Mouse (Mus musculus): ENCODE measurements around the gene Dnah7b. TPM values are rescaled to one million over a fixed set of nuclear protein-coding genes. Genes with fewer than 3 reads are reported as not detected.
"Not testable (repeated sequence)": the region's sequence is repeated elsewhere in the genome, so short reads cannot be mapped to it uniquely, and the experiment has no call there.

Dnah7b gene
- under 1 TPM; 0.75 to 0.76 TPM for total RNA-seq (2021)

DNA sequence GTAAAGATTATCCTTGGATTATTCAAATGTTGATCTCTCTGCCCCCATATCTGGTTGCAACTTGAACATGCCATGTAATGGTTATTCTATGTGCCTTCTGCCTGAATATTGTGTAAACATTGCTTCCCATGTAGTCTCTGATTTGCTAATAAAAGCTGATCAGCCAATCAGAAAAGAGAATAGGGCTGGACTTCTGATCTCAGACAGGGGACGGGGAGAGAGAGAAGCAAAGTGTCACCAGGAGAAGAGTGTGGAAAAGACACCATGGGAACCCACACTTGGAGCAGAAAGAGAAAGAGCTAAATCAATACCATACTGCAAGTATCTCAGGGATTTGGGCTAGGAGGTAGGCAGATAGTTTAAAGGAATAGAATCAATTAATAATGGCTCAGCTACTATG, at the start of gene Dnah7b:
Gene Dnah7b (plus strand): TSS at position 301 of the 400 bp plus-strand sequence.
- intact Hi-C loops (cut with DNase I) = no loop called here
- no peak for DNase-seq

DNA sequence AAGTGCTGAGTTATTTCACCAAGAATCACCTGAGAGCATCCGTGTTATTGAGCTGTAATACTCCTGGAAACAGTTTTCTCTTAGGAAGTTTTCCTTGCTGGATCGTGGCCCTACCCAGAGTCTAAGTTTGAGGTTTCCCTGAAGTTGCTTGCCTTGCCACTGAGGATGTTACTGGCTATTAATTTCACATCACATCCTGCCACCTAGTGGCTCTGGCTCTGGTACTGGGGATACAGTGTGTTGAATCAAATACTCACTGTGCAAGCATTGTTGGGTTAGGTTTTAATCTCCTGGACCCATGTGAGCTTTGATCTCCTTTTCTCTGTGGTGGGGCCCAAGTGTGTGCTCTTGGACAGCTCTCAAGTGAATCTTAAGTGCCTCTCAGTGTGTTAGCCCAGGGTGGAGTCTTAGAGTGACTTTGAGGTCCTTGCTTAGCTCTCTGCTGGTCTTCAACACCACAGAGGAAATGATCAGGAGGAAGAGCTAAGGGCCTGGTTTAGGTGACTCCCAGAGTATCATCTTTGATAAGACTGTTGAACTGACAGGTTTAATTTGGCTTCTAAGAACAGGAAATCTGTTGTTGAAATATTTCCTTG, 47.6 kb upstream of the Dnah7b start:
- intact Hi-C loops (cut with DNase I) = loop anchor here (2.0 kb wide), 1 partner anchor 202 kb away; no protein-coding TSS in a partner anchor
- peak; percentile 4 to 23 for DNase-seq

DNA sequence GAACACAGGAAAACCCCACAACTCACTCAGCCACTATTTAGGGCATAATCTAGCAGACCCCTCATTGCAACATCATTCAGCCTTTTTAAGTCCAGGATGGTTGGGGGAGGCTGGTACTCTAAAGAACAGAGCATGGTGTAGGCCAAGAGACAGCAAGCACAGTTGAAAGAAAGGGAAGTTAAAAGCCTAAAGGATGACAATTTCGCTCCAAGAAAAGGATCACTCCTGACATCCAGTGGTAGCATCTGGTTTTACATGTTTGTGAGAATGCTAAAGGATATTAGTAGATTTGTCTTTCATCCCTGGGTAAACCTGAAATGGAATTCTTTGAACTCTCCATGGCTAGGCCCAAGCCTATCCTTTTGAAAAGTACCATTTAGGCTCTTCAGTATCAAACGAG, 43.9 kb upstream of the Dnah7b start:
- intact Hi-C loops (cut with DNase I) = loop anchor here (2.0 kb wide), 1 partner anchor 197 kb away; no protein-coding TSS in a partner anchor
- DNase-seq = peak; percentile 5 to 13

DNA sequence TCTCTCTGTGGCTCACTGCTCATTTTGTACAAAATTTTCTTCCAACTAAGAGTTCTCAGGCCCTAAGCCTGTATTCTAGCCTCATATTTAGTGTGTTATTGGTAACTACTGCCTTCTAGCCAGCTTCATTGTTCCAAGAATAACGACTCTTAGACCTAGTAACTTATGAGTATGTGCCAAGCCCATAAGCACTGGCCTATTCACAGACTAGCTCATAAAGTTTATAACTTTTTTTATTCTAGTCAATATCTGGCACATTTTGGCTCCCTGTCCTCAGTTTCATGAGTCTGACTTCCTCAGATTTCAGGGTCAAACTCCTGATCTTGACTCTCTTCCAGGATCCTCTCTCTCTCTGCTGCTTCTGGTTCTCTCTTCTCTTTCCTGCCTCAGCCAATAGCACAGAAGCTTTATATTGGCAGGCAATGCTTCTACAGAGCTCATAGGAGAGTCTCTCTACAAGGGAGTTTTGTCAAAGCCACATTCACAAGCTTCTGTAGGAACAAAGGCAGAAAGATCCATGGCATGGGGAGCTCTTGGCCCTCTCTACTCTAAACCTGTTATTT, 34.0 kb upstream of the Dnah7b start:
- intact Hi-C loops (cut with DNase I) = no loop called here
- DNase-seq = no peak

DNA sequence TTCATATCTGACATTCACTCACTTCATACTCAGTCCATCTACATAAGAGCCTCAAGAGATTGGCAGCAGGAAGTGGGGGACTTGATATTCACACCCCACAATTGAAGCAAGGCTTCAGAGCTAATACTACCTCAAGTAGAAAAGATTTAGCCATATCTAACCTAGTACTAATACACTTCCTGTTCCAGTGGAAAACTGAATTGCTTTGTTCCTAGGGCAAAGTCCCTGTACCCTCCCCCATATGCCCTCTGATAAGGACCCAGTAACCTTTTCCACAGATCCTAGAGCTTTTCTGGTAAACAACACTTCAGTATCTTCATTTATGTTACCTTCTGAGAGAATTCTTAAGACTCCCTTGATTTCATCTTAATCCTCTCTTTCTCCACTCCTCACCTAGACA, 17.9 kb upstream of the Dnah7b start:
- intact Hi-C loops (cut with DNase I) = no loop called here
- DNase-seq = no peak

- DNase-seq = peak; percentile 54 to 61
- intact Hi-C loops (cut with DNase I) = no loop called here
Measured at GRCm38 (mm10) chr1:46066484-46067251, 553 bp downstream of the Dnah7b start.

- intact Hi-C loops (cut with DNase I); DNase-seq: not testable (repeated sequence)
Measured at GRCm38 (mm10) chr1:46068787-46069186, 2.7 kb downstream of the Dnah7b start.

- intact Hi-C loops (cut with DNase I) = no loop called here
Measured at GRCm38 (mm10) chr1:46077891-46078290, 11.8 kb downstream of the Dnah7b start.

GRCm38 (mm10) chr1:46100484-46100883, 34.4 kb downstream of the Dnah7b start:
- DNase-seq = no peak
- intact Hi-C loops (cut with DNase I) = no loop called here

More at GRCm38 (mm10) chr1:46077891-46078290, 11.8 kb downstream of the Dnah7b start:
- no peak for DNase-seq

DNA sequence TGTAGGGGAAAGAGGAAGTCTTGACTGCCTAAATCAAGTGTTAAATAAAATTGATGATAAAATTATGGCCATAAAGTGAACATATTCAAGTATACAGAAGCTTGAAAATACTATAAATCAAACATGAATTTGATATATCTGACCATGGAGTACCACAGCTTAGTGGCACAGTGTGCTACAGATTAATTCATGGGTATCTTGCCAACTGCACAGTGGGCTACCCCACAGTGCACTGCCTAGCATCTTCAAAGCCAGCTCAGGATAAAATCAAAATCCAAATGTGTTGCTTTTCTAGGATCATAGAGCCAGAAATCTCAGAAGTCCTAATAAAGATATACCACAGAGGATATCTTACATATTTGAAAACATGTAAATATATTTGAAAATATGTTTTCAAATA, 46.5 kb downstream of the Dnah7b start:
- DNase-seq; intact Hi-C loops (cut with DNase I): not testable (repeated sequence)

- intact Hi-C loops (cut with DNase I); DNase-seq: not testable (repeated sequence)
Measured at GRCm38 (mm10) chr1:46117179-46117578, 51.1 kb downstream of the Dnah7b start.

GRCm38 (mm10) chr1:46128058-46128457, 61.9 kb downstream of the Dnah7b start:
- DNase-seq = no peak
- intact Hi-C loops (cut with DNase I) = no loop called here

DNA sequence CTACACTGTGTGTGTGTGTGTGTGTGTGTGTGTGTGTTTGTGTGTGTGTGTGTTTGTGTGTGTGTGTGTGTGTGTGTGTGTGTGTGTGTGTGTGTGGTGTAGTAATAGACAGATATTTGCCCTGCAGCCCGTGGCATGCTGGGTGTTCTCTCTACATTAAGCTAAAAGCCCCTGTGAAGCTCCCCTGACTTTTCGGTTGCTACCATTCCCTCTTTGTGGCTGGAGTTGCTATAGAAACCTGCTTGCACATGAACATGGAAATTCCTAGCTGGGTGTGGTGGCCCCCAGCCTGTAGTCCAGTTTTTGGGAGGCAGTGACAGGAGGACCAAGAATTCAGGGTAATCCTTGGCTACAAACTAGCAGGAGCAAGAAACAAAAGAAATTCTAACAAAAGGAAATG, 130.7 kb downstream of the Dnah7b start:
- DNase-seq; intact Hi-C loops (cut with DNase I): not testable (repeated sequence)

DNA sequence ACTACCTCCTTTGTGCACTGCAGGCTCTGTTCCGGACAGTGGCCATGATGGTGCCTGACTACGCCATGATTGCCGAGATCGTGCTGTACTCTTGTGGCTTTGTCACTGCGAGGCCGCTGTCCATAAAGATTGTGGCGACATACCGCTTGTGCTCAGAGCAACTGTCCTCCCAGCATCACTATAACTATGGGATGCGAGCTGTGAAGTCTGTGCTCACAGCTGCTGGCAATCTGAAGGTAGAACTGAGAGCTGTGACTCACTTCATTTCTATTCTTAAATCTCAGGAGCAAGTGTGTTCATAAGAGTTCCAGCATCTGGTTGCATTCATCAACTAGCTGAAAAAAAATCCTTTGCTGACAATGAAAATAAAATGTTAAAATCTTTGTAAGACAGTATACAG, 135.1 kb downstream of the Dnah7b start:
- DNase-seq; intact Hi-C loops (cut with DNase I): not testable (repeated sequence)

DNA sequence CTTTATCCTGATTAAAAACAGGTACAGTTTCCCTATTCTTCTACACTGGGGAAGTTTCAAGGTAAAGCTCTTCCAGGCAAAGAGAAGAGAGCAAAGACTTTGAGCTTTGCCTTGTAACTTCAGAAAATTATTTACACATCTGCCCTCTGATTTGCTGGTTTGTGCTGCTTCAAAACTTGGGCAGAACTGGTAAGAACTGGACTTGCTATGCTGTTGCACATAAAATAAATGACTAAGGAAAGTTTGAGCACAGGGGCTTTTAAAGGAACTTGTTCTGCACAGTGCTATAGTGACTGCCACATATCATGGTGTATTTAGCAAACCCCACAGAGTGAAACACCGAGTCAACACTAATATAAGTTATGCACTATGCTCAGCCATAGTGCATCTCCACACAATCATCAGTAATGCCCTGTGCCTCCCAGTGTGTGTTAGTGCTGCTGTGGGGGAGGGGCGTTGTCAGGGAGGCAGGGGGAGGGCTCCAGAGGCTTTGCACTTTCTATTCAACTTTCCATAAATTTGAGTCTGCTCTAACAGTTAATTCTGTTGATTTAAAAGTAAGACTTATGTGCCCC, 144.0 kb downstream of the Dnah7b start:
- DNase-seq = not testable (repeated sequence)
- intact Hi-C loops (cut with DNase I) = loop anchor here (5.0 kb wide), 1 partner anchor 427 kb away; no protein-coding TSS in a partner anchor

DNA sequence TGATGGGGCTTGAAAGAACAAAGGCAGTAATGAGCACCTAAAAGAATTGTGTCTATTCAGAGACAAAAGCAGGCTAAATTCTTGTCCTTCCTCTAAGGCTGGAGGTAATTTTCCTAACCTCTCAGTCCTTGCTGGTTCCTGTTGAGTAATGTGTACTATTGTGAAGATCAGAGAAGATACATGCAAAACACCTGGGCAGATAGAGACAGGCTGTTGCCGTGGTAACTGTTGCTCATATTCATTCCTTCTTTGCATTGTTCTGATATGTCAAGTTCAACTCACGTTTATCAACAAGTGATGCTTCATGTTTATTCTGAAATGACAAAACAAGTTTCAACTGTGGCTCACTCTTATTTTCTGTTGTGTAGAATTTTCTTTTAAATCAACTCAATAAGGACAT, 156.6 kb downstream of the Dnah7b start:
- intact Hi-C loops (cut with DNase I); DNase-seq: not testable (repeated sequence)

GRCm38 (mm10) chr1:46226136-46226535, 160.0 kb downstream of the Dnah7b start:
- DNase-seq; intact Hi-C loops (cut with DNase I): not testable (repeated sequence)

DNA sequence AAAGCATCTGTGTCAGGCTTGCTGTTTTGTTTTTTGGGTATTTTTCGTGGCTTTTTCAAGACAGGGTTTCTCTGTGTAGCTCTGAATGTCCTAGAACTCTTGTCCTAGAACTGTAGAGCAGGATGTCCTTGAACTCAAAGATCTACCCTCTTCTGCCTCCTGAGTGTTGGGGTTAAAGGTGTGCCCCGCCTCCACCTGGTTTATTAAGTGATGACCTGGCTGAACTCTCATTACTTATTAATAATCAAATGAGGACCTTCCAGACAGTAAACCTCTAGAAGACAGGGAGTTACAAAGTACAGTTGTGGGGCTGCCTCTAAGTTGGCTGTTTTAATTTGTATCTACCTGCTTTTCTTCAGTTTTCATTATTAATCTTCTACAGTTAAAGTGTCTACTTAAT, 202.7 kb downstream of the Dnah7b start:
- intact Hi-C loops (cut with DNase I); DNase-seq: not testable (repeated sequence)

DNA sequence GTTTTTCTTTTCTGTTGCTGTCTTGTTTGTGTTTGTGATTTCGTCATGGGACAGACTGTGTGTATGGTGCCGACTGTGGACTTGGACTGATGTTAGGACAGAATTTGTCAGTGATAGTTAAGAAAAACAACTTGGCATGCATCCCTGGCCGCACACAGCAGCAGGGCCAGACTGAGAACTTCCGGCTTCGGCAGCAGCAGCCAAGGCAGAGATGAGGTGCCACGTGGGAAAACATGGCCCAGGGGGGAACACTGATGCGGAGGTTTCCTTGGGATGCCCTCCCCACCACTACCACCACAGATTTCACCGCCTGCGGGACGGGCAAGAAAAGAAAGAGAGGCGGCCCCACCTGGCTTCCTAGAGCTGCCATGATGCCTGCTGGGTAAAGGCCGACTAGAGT, 205.8 kb downstream of the Dnah7b start:
- intact Hi-C loops (cut with DNase I) = no loop called here
- DNase-seq = no peak

DNA sequence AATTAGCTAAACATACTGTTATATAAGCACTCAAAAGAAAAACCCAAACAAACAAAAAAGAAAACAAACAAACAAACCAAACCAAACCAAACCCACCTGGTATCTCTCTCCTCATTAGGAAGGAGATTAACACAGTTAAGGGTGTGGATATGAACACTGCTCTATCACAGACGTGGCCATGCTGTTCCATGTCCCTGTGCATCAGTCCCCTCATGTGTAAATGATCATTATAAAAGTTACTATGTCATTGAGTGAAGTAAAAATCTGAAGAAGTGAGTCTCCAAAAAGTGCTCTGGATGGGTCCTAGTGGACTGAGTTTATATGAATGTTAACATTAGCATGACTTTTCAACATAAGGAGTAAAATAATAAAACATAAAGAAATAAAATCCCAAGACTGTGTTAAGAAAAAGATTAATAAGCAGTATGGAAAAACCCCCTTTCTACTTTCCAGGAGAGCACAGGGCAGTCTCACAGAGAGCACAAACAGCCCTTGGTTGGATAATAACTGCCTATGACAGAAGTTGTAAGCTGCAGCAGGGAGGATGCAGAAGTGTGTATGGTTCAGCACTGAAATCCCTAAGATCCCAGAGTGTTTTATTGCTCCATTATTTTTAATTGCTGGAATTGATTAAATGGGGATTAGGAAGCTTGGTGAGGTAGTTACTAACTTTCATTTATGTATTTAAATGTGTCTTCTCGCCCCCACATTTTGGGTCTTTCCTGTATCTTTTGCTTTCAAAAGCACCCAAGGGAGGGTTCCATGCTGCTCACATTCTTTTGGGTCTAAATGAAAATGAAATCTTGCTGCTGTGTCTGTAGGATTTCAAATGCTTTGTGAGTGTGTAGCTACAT, 212.2 kb downstream of the Dnah7b start:
- intact Hi-C loops (cut with DNase I); DNase-seq: not testable (repeated sequence)

Data from heart, postnatal 36 days (tissue).